ENCODE assay signal across 7 mouse cellular contexts in the genomic region with DNA sequence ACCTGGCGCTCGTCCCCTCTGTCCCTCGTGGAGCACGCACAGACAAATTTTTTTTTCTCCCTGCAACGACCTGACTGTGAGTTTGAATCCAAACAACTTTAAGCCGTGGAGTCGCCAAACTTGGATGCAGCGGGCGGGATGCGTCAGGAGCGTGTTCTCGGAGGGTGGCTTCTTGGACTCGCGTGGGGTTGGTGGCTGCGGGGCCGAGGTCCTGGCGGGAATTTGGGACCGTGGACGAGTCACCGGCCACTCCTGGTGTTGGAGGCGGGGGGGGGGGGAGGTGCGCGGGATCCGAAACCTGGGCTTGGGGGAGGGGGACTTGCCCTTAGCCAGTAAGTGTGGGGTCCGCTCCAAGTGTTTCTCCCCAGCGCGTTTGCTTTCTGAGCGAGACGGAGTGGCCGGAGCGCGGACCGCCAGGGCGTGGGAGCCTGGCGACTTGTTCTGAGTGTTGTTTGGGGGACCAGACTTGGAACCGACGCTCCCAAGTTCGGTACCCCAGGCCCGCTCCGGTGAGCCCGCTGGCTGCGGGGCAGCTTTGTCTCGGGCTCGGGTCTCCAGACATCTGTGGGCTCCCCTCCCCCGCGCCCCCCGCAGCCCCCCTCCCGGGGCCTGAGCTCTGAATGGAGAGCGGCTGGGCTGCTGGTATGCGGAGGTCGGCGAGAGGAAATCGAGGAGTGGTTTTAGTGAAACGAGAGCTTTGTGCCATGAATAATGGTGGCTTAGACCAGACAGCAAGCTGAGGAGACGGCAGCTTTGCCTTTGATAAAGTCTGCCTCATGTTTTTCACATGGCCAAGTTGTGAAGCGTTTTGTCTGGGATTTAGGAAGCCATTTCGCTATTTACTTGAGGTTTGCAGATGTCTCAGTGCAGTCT. TPM values are rescaled to one million over a fixed set of nuclear protein-coding genes. Genes with fewer than 3 reads are reported as not detected.
DNase-seq lines count a peak whose midpoint lies in the region; ATAC-seq and TF ChIP-seq lines count a peak whose summit lies in the region.

No protein-coding gene starts in this region.

- H3K4me3 ChIP-seq in G1E (ENCODE audit: low read depth, low read length): peak overlapping the region; percentile 82
- H3K4me3 ChIP-seq in embryonic facial prominence, embryonic 14.5 days (ENCODE audit: low read depth, low read length): peak overlapping the region; percentile 78
- H3K4me3 ChIP-seq in heart, embryonic 15.5 days: peak overlapping the region; percentile 95
- peak overlapping the region; percentile 99 for H3K4me3 ChIP-seq in small intestine, adult 2 months (ENCODE audit: low read depth, low read length)

- H3K27me3 ChIP-seq in G1E (ENCODE audit: insufficient read depth, low read length): peaks cover 6% of the 10 kb centered on the region
- H3K27me3 ChIP-seq in embryonic facial prominence, embryonic 14.5 days (replicated peaks; ENCODE audit: control insufficient read depth, insufficient read depth, low read length): no peaks in the 10 kb centered on the region
- H3K27me3 ChIP-seq in heart, embryonic 15.5 days: no peaks in the 10 kb centered on the region
- no peaks in the 10 kb centered on the region for H3K27me3 ChIP-seq in small intestine, adult 2 months (ENCODE audit: control insufficient read depth, insufficient read depth, low read length)

- ATAC-seq in G1E (ENCODE audit: extremely low read depth, insufficient number of reproducible peaks, low FRiP score, poor library complexity, severe bottlenecking): no peak
- 0 out of 2 replicates have a peak, but pooled peaks have one; percentile 35 for ATAC-seq in embryonic facial prominence, embryonic 14.5 days (ENCODE audit: low read depth)
- ATAC-seq in heart, embryonic 15.5 days (replicated peaks; ENCODE audit: insufficient number of reproducible peaks, insufficient read depth, low FRiP score, low read depth): peak; percentile 17; the same call in 1 of the 2 replicates

- WGBS in embryonic facial prominence, embryonic 14.5 days: under 1% methylated on average over 37 of the region's 57 CpGs
- under 1% methylated on average over 56 of the region's 57 CpGs for WGBS in heart, embryonic 15.5 days
- WGBS in small intestine, adult 2 months: under 1% methylated on average over 57 of the region's 57 CpGs

- TF ChIP-seq CTCF in G1E (IDR thresholded peaks at IDR 0.05; ENCODE audit: low read depth, low read length): no peak
- TF ChIP-seq CTCF in small intestine, adult 2 months (IDR thresholded peaks at IDR 0.05; ENCODE audit: extremely low read depth, insufficient read length, insufficient replicate concordance, low read depth, low read length): no peak

- peak overlapping the region; percentile 95 for H3K4me2 ChIP-seq in embryonic facial prominence, embryonic 14.5 days (ENCODE audit: low read depth, low read length)
- peak overlapping the region; percentile 68 for H3K4me2 ChIP-seq in heart, embryonic 15.5 days

- peak; percentile 32 for DNase-seq in G1E (ENCODE audit: low spot score)
- DNase-seq in adrenal gland, postnatal 25 days: peak; percentile 40
- peak; percentile 79 for DNase-seq in embryonic facial prominence, embryonic 14.5 days (ENCODE audit: low spot score)
- peak; percentile 68 for DNase-seq in kidney, postnatal 14 days
- DNase-seq in lung, postnatal 14 days: peak; percentile 55

- peak overlapping the region; percentile 94 for H3K9ac ChIP-seq in embryonic facial prominence, embryonic 14.5 days (ENCODE audit: low read depth, low read length)
- H3K9ac ChIP-seq in heart, embryonic 15.5 days: peak overlapping the region; percentile 95

- no peak for TF ChIP-seq POLR2A in small intestine, adult 2 months (IDR thresholded peaks at IDR 0.05; ENCODE audit: low read depth, low read length)

- peak overlapping the region; percentile 96 for H3K27ac ChIP-seq in embryonic facial prominence, embryonic 14.5 days (replicated peaks; ENCODE audit: low read depth, low read length)
- H3K27ac ChIP-seq in heart, embryonic 15.5 days: peak overlapping the region; percentile 95
- peak overlapping the region; percentile 82 for H3K27ac ChIP-seq in small intestine, adult 2 months (ENCODE audit: insufficient read depth, low read depth, low read length)

- H3K9me3 ChIP-seq in G1E (replicated peaks): no peaks in the 10 kb centered on the region
- H3K9me3 ChIP-seq in embryonic facial prominence, embryonic 14.5 days (ENCODE audit: control insufficient read depth, low read length): no peaks in the 10 kb centered on the region
- H3K9me3 ChIP-seq in heart, embryonic 15.5 days (replicated peaks): no peaks in the 10 kb centered on the region

- peaks cover 28% of the 10 kb centered on the region for H3K36me3 ChIP-seq in G1E (replicated peaks)
- peaks cover 3% of the 10 kb centered on the region; the same call in 1 of the 2 replicates for H3K36me3 ChIP-seq in embryonic facial prominence, embryonic 14.5 days (ENCODE audit: control insufficient read depth, insufficient read depth, low read length)
- H3K36me3 ChIP-seq in heart, embryonic 15.5 days: no peaks in the 10 kb centered on the region
- H3K36me3 ChIP-seq in small intestine, adult 2 months (ENCODE audit: control insufficient read depth, insufficient read depth, low read length): peaks cover 7% of the 10 kb centered on the region; the same call in 1 of the 2 replicates

- peaks cover 42% of the 10 kb centered on the region for H3K4me1 ChIP-seq in G1E (ENCODE audit: insufficient read depth, low read depth, low read length)
- H3K4me1 ChIP-seq in embryonic facial prominence, embryonic 14.5 days (ENCODE audit: control insufficient read depth, insufficient read depth, low read length): peaks cover 27% of the 10 kb centered on the region
- H3K4me1 ChIP-seq in heart, embryonic 15.5 days (replicated peaks): peaks cover 46% of the 10 kb centered on the region
- H3K4me1 ChIP-seq in small intestine, adult 2 months (ENCODE audit: control insufficient read depth, insufficient read depth, insufficient read length, low read length): peaks cover 21% of the 10 kb centered on the region

RNA-seq across cellular contexts. Expression of a gene that starts 5.1 kb away (rescaled TPM):
- total RNA-seq in G1E (2014; fragmentation: Nextera tagmentation) (214 and 233 TPM in 2 replicates), G1E (2017) (591 and 628 TPM in 2 replicates)
- polyA plus RNA-seq in G1E (2012): 60.1 and 76.8 TPM in 2 replicates
- total RNA-seq in adrenal gland, postnatal 25 days (2021): 802 and 854 TPM in 2 replicates
- polyA plus RNA-seq in embryonic facial prominence, embryonic 14.5 days (2014; fragmentation: Nextera tagmentation; extraction: Ambion mirVana): 716 and 779 TPM in 2 replicates
- 284 and 370 TPM in 2 replicates for polyA plus RNA-seq in heart, embryonic 15.5 days (2015; fragmentation: Nextera tagmentation; extraction: Ambion mirVana)
- polyA plus RNA-seq in small intestine, adult 2 months (2012; rRNA removed): 137 and 230 TPM in 2 replicates
